8 mouse cellular contexts compared by ENCODE assay signal in genomic region chr19:41894959-41895358, GRCm38 (mm10). TPM values are rescaled to one million over a fixed set of nuclear protein-coding genes. Genes with fewer than 3 reads are reported as not detected.
DNase-seq lines count a peak whose midpoint lies in the region; ATAC-seq and TF ChIP-seq lines count a peak whose summit lies in the region.

No protein-coding gene starts in this region.

- 0 out of 2 replicates have a peak overlapping the region, but pooled peaks have one; percentile 1 for H3K9ac ChIP-seq in lung, postnatal 0 days (replicated peaks; ENCODE audit: low read depth)
- H3K9ac ChIP-seq in embryonic facial prominence, embryonic 15.5 days: peak overlapping the region; percentile 41; the same call in 1 of the 2 replicates
- no peak overlapping the region for H3K9ac ChIP-seq in limb, embryonic 11.5 days (ENCODE audit: low read length)

- no peak overlapping the region for H3K27ac ChIP-seq in lung, postnatal 0 days (ENCODE audit: low read length)
- no peak overlapping the region for H3K27ac ChIP-seq in embryonic facial prominence, embryonic 15.5 days (replicated peaks)
- no peak overlapping the region for H3K27ac ChIP-seq in limb, embryonic 11.5 days (replicated peaks; ENCODE audit: low read depth, low read length)
- peak overlapping the region; percentile 7; the same call in 1 of the 2 replicates for H3K27ac ChIP-seq in small intestine, adult 2 months (ENCODE audit: insufficient read depth, low read depth, low read length)

- no peak for TF ChIP-seq POLR2A in small intestine, adult 2 months (IDR thresholded peaks at IDR 0.05; ENCODE audit: low read depth, low read length)

- H3K4me3 ChIP-seq in lung, postnatal 0 days (ENCODE audit: low read depth, low read length): peak overlapping the region; percentile 67; the same call in 1 of the 2 replicates
- peak overlapping the region; percentile 71 for H3K4me3 ChIP-seq in embryonic facial prominence, embryonic 15.5 days (replicated peaks)
- H3K4me3 ChIP-seq in limb, embryonic 11.5 days (ENCODE audit: low read depth, low read length): peak overlapping the region; percentile 58; the same call in 1 of the 2 replicates
- H3K4me3 ChIP-seq in small intestine, adult 2 months (ENCODE audit: low read depth, low read length): peak overlapping the region; percentile 75

- H3K27me3 ChIP-seq in lung, postnatal 0 days (replicated peaks; ENCODE audit: insufficient read depth, low read length): no peaks in the 10 kb centered on the region
- no peaks in the 10 kb centered on the region for H3K27me3 ChIP-seq in embryonic facial prominence, embryonic 15.5 days
- H3K27me3 ChIP-seq in limb, embryonic 11.5 days (ENCODE audit: control insufficient read depth, insufficient read depth, low read length): no peaks in the 10 kb centered on the region
- H3K27me3 ChIP-seq in small intestine, adult 2 months (ENCODE audit: control insufficient read depth, insufficient read depth, low read length): no peaks in the 10 kb centered on the region

- TF ChIP-seq CTCF in lung, postnatal 0 days (IDR thresholded peaks at IDR 0.05): no peak
- TF ChIP-seq CTCF in small intestine, adult 2 months (IDR thresholded peaks at IDR 0.05; ENCODE audit: extremely low read depth, insufficient read length, insufficient replicate concordance, low read depth, low read length): no peak

- H3K9me3 ChIP-seq in lung, postnatal 0 days (ENCODE audit: low read length): no peaks in the 10 kb centered on the region
- H3K9me3 ChIP-seq in embryonic facial prominence, embryonic 15.5 days (replicated peaks): no peaks in the 10 kb centered on the region
- H3K9me3 ChIP-seq in limb, embryonic 11.5 days (ENCODE audit: control insufficient read depth, low read length): no peaks in the 10 kb centered on the region

- H3K36me3 ChIP-seq in lung, postnatal 0 days (ENCODE audit: insufficient read depth, low read length): no peaks in the 10 kb centered on the region
- H3K36me3 ChIP-seq in embryonic facial prominence, embryonic 15.5 days: peaks cover 13% of the 10 kb centered on the region
- 0 out of 2 replicates have a peak, but pooled peaks cover 2% of the 10 kb centered on the region for H3K36me3 ChIP-seq in limb, embryonic 11.5 days (ENCODE audit: control insufficient read depth, insufficient read depth, low read length)
- peaks cover 2% of the 10 kb centered on the region for H3K36me3 ChIP-seq in small intestine, adult 2 months (ENCODE audit: control insufficient read depth, insufficient read depth, low read length)

- no peak for ATAC-seq in lung, postnatal 0 days
- ATAC-seq in embryonic facial prominence, embryonic 15.5 days (ENCODE audit: insufficient number of reproducible peaks, low FRiP score, low TSS enrichment, low read depth): no peak
- ATAC-seq in limb, embryonic 11.5 days (ENCODE audit: insufficient number of reproducible peaks, low FRiP score, low TSS enrichment, low read depth): no peak
- ATAC-seq in erythroid progenitor cell, adult 5-6 weeks (replicated peaks; ENCODE audit: low FRiP score, poor library complexity, severe bottlenecking): no peak

- peak overlapping the region; percentile 89 for H3K4me2 ChIP-seq in lung, postnatal 0 days (replicated peaks; ENCODE audit: low read depth, low read length)
- H3K4me2 ChIP-seq in embryonic facial prominence, embryonic 15.5 days (replicated peaks): peak overlapping the region; percentile 78
- peak overlapping the region; percentile 77; the same call in 1 of the 2 replicates for H3K4me2 ChIP-seq in limb, embryonic 11.5 days (ENCODE audit: low read depth, severe bottlenecking)

- 26% methylated on average over 7 of the region's 7 CpGs for WGBS in lung, postnatal 0 days
- 45% methylated on average over 7 of the region's 7 CpGs for WGBS in embryonic facial prominence, embryonic 15.5 days
- 52% methylated on average over 7 of the region's 7 CpGs for WGBS in limb, embryonic 11.5 days
- WGBS in small intestine, adult 2 months: 14% methylated on average over 7 of the region's 7 CpGs

- H3K4me1 ChIP-seq in lung, postnatal 0 days (ENCODE audit: insufficient read depth, low read depth, low read length): peaks cover 9% of the 10 kb centered on the region; the same call in 1 of the 2 replicates
- peaks cover 17% of the 10 kb centered on the region for H3K4me1 ChIP-seq in embryonic facial prominence, embryonic 15.5 days
- H3K4me1 ChIP-seq in limb, embryonic 11.5 days (ENCODE audit: control insufficient read depth, insufficient read depth, low read length): no peaks in the 10 kb centered on the region
- H3K4me1 ChIP-seq in small intestine, adult 2 months (ENCODE audit: control insufficient read depth, insufficient read depth, insufficient read length, low read length): peaks cover 6% of the 10 kb centered on the region; the same call in 1 of the 2 replicates

- no peak for TF ChIP-seq EP300 in lung, postnatal 0 days (IDR thresholded peaks at IDR 0.05)

- DNase-seq in lung, postnatal 0 days (ENCODE audit: low spot score): no peak
- DNase-seq in lung, postnatal 4 days: no peak
- DNase-seq in limb, embryonic 11.5 days (ENCODE audit: low spot score): no peak
- DNase-seq in layer of hippocampus, adult 8-10 months (ENCODE audit: low spot score in 2 of 2): no peak
- DNase-seq in thymus, postnatal 36 days: no peak

RNA-seq across cellular contexts. Expression of gene Rrp12, which starts 1.0 kb away (rescaled TPM):
- 2.7 and 2.9 TPM in 2 replicates for polyA plus RNA-seq in lung, postnatal 0 days (2015; fragmentation: Nextera tagmentation; extraction: Ambion mirVana)
- 16.1 and 16.7 TPM in 2 replicates for polyA plus RNA-seq in embryonic facial prominence, embryonic 15.5 days (2015; fragmentation: Nextera tagmentation; extraction: Ambion mirVana)
- 16.1 and 18.4 TPM in 2 replicates for polyA plus RNA-seq in limb, embryonic 11.5 days (2014; fragmentation: Nextera tagmentation; extraction: Ambion mirVana)
- 2.4 and 3.0 TPM in 2 replicates for polyA plus RNA-seq in small intestine, adult 2 months (2012; rRNA removed)
- 10 to 100 TPM; 33.0 to 34.6 (median 33.5) TPM for total RNA-seq in layer of hippocampus, adult 8-10 months (2022)
- total RNA-seq in erythroid progenitor cell, adult 5-6 weeks (2015; ENCODE audit: low replicate concordance): 1.1 and 2.1 TPM in 2 replicates
- total RNA-seq in erythroid progenitor cell, adult 5-6 weeks (2017; ENCODE audit: low replicate concordance): 1.2 TPM in 1 of 2 replicates, not detected in the other

RNA-seq across cellular contexts. Expression of gene Pgam1, which starts 16.8 kb away (rescaled TPM):
- 152 TPM in 2 replicates for polyA plus RNA-seq in lung, postnatal 0 days (2015; fragmentation: Nextera tagmentation; extraction: Ambion mirVana)
- polyA plus RNA-seq in embryonic facial prominence, embryonic 15.5 days (2015; fragmentation: Nextera tagmentation; extraction: Ambion mirVana): 568 and 639 TPM in 2 replicates
- 820 and 869 TPM in 2 replicates for polyA plus RNA-seq in limb, embryonic 11.5 days (2014; fragmentation: Nextera tagmentation; extraction: Ambion mirVana)
- 159 and 216 TPM in 2 replicates for polyA plus RNA-seq in small intestine, adult 2 months (2012; rRNA removed)
- total RNA-seq in layer of hippocampus, adult 8-10 months (2022): 100 to 1,000 TPM; 520 to 573 (median 534) TPM
- 102 and 109 TPM in 2 replicates for total RNA-seq in erythroid progenitor cell, adult 5-6 weeks (2015; ENCODE audit: low replicate concordance)
- 17.3 and 26.3 TPM in 2 replicates for total RNA-seq in erythroid progenitor cell, adult 5-6 weeks (2017; ENCODE audit: low replicate concordance)

RNA-seq across cellular contexts. Expression of gene Exosc1, which starts 38.3 kb away (rescaled TPM):
- 43.4 and 45.2 TPM in 2 replicates for polyA plus RNA-seq in lung, postnatal 0 days (2015; fragmentation: Nextera tagmentation; extraction: Ambion mirVana)
- 71.5 and 72.8 TPM in 2 replicates for polyA plus RNA-seq in embryonic facial prominence, embryonic 15.5 days (2015; fragmentation: Nextera tagmentation; extraction: Ambion mirVana)
- polyA plus RNA-seq in limb, embryonic 11.5 days (2014; fragmentation: Nextera tagmentation; extraction: Ambion mirVana): 86.2 and 91.6 TPM in 2 replicates
- 4.7 and 5.9 TPM in 2 replicates for polyA plus RNA-seq in small intestine, adult 2 months (2012; rRNA removed)
- 10 to 100 TPM; 25.5 to 34.9 (median 29.1) TPM for total RNA-seq in layer of hippocampus, adult 8-10 months (2022)
- 16.9 and 21.0 TPM in 2 replicates for total RNA-seq in erythroid progenitor cell, adult 5-6 weeks (2015; ENCODE audit: low replicate concordance)
- total RNA-seq in erythroid progenitor cell, adult 5-6 weeks (2017; ENCODE audit: low replicate concordance): 7.1 and 14.1 TPM in 2 replicates

RNA-seq across cellular contexts. Expression of gene Zdhhc16, which starts 38.3 kb away (rescaled TPM):
- 46.9 and 55.1 TPM in 2 replicates for polyA plus RNA-seq in lung, postnatal 0 days (2015; fragmentation: Nextera tagmentation; extraction: Ambion mirVana)
- 87.2 and 92.4 TPM in 2 replicates for polyA plus RNA-seq in embryonic facial prominence, embryonic 15.5 days (2015; fragmentation: Nextera tagmentation; extraction: Ambion mirVana)
- polyA plus RNA-seq in limb, embryonic 11.5 days (2014; fragmentation: Nextera tagmentation; extraction: Ambion mirVana): 69.3 and 72.1 TPM in 2 replicates
- polyA plus RNA-seq in small intestine, adult 2 months (2012; rRNA removed): 27.5 and 42.0 TPM in 2 replicates
- 10 to 100 TPM; 43.5 to 47.4 (median 44.0) TPM for total RNA-seq in layer of hippocampus, adult 8-10 months (2022)
- 21.4 and 31.4 TPM in 2 replicates for total RNA-seq in erythroid progenitor cell, adult 5-6 weeks (2015; ENCODE audit: low replicate concordance)
- 15.1 and 25.8 TPM in 2 replicates for total RNA-seq in erythroid progenitor cell, adult 5-6 weeks (2017; ENCODE audit: low replicate concordance)

RNA-seq across cellular contexts. Expression of gene Frat2, which starts 47.0 kb away (rescaled TPM):
- 4.6 and 5.9 TPM in 2 replicates for polyA plus RNA-seq in lung, postnatal 0 days (2015; fragmentation: Nextera tagmentation; extraction: Ambion mirVana)
- 5.6 and 7.1 TPM in 2 replicates for polyA plus RNA-seq in embryonic facial prominence, embryonic 15.5 days (2015; fragmentation: Nextera tagmentation; extraction: Ambion mirVana)
- 2.4 and 2.7 TPM in 2 replicates for polyA plus RNA-seq in limb, embryonic 11.5 days (2014; fragmentation: Nextera tagmentation; extraction: Ambion mirVana)
- 13.7 and 62.2 TPM in 2 replicates for polyA plus RNA-seq in small intestine, adult 2 months (2012; rRNA removed)
- total RNA-seq in layer of hippocampus, adult 8-10 months (2022): 10 to 100 TPM; 10.0 to 10.9 (median 10.4) TPM
- 5.4 TPM in 2 replicates for total RNA-seq in erythroid progenitor cell, adult 5-6 weeks (2015; ENCODE audit: low replicate concordance)
- 2.6 and 3.9 TPM in 2 replicates for total RNA-seq in erythroid progenitor cell, adult 5-6 weeks (2017; ENCODE audit: low replicate concordance)
